Mouse (Mus musculus): ENCODE data around the gene Xpo6. TPM values are rescaled to one million over a fixed set of nuclear protein-coding genes. Genes with fewer than 3 reads are reported as not detected.

Gene Xpo6
- polyA plus RNA-seq, 1 experiment from 2014 or later = 70.2 TPM

GRCm38 (mm10) chr7:126109898-126110297 is 90.4 kb downstream of the Xpo6 start:
- peaks cover 99% of the 10 kb centered on the region for H3K36me3 ChIP-seq (replicated peaks)
- no peak for DNase-seq (ENCODE audit: low spot score)
- H3K27ac ChIP-seq (replicated peaks) = no peak overlapping the region
- no peaks in the 10 kb centered on the region for H3K9me3 ChIP-seq
- no peak overlapping the region for H3K4me3 ChIP-seq
- 96% methylated on average over 3 of the region's 3 CpGs for WGBS
- H3K4me1 ChIP-seq = no peaks in the 10 kb centered on the region
- no peaks in the 10 kb centered on the region for H3K27me3 ChIP-seq (replicated peaks; ENCODE audit: low read depth, poor library complexity, severe bottlenecking)

GRCm38 (mm10) chr7:126100440-126100839 is 99.9 kb downstream of the Xpo6 start:
- 94% methylated on average over 11 of the region's 11 CpGs for WGBS

GRCm38 (mm10) chr7:126099835-126100234 is 100.5 kb downstream of the Xpo6 start:
- no peak for DNase-seq (ENCODE audit: low spot score)
- no peaks in the 10 kb centered on the region for H3K27me3 ChIP-seq (replicated peaks; ENCODE audit: low read depth, poor library complexity, severe bottlenecking)
- H3K27ac ChIP-seq (replicated peaks) = no peak overlapping the region
- H3K9me3 ChIP-seq = no peaks in the 10 kb centered on the region
- H3K36me3 ChIP-seq (replicated peaks) = peaks cover 94% of the 10 kb centered on the region
- no peak overlapping the region for H3K4me3 ChIP-seq
- 91% methylated on average over 2 of the region's 2 CpGs for WGBS
- H3K4me1 ChIP-seq = no peaks in the 10 kb centered on the region

More at GRCm38 (mm10) chr7:126100440-126100839, 99.9 kb downstream of the Xpo6 start:
- DNase-seq (ENCODE audit: low spot score) = no peak
- no peak overlapping the region for H3K27ac ChIP-seq (replicated peaks)
- peaks cover 95% of the 10 kb centered on the region for H3K36me3 ChIP-seq (replicated peaks)
- H3K27me3 ChIP-seq (replicated peaks; ENCODE audit: low read depth, poor library complexity, severe bottlenecking) = no peaks in the 10 kb centered on the region
- no peaks in the 10 kb centered on the region for H3K4me1 ChIP-seq
- no peak overlapping the region for H3K4me3 ChIP-seq
- H3K9me3 ChIP-seq = no peaks in the 10 kb centered on the region

- no peaks in the 10 kb centered on the region for H3K9me3 ChIP-seq
- DNase-seq (ENCODE audit: low spot score) = no peak
- no peaks in the 10 kb centered on the region for H3K4me1 ChIP-seq
- H3K36me3 ChIP-seq (replicated peaks) = peaks cover 88% of the 10 kb centered on the region
- 95% methylated on average over 7 of the region's 7 CpGs for WGBS
- no peak overlapping the region for H3K4me3 ChIP-seq
- no peaks in the 10 kb centered on the region for H3K27me3 ChIP-seq (replicated peaks; ENCODE audit: low read depth, poor library complexity, severe bottlenecking)
- no peak overlapping the region for H3K27ac ChIP-seq (replicated peaks)
Measured at GRCm38 (mm10) chr7:126099163-126099775, 101.0 kb downstream of the Xpo6 start.

GRCm38 (mm10) chr7:126097219-126097915 is 102.9 kb downstream of the Xpo6 start:
- Histone ChIP-seq H3K36me3 (replicated peaks) (peaks cover 70% of the 10 kb centered on the region), H3K9me3 (no peaks in the 10 kb centered on the region), H3K27me3 (replicated peaks; ENCODE audit: low read depth, poor library complexity, severe bottlenecking) (no peaks in the 10 kb centered on the region), H3K4me1 (0 out of 2 replicates have a peak, but pooled peaks cover 10% of the 10 kb centered on the region), H3K27ac (replicated peaks) (no peak overlapping the region), H3K4me3 (no peak overlapping the region)
- 88% methylated on average over 7 of the region's 9 CpGs for WGBS
- DNase-seq (ENCODE audit: low spot score) = no peak

- Histone ChIP-seq H3K9me3 (no peaks in the 10 kb centered on the region), H3K27ac (replicated peaks) (no peak overlapping the region), H3K36me3 (replicated peaks) (peaks cover 63% of the 10 kb centered on the region), H3K27me3 (replicated peaks; ENCODE audit: low read depth, poor library complexity, severe bottlenecking) (no peaks in the 10 kb centered on the region), H3K4me3 (no peak overlapping the region), H3K4me1 (0 out of 2 replicates have a peak, but pooled peaks cover 10% of the 10 kb centered on the region)
- 89% methylated on average over 5 of the region's 5 CpGs for WGBS
- no peak for DNase-seq (ENCODE audit: low spot score)
Measured at GRCm38 (mm10) chr7:126096596-126096995, 103.7 kb downstream of the Xpo6 start.

- 90% methylated on average over 5 of the region's 5 CpGs for WGBS
- no peak for DNase-seq (ENCODE audit: low spot score)
- Histone ChIP-seq H3K9me3 (no peaks in the 10 kb centered on the region), H3K36me3 (replicated peaks) (peaks cover 44% of the 10 kb centered on the region), H3K4me3 (no peak overlapping the region), H3K27me3 (replicated peaks; ENCODE audit: low read depth, poor library complexity, severe bottlenecking) (no peaks in the 10 kb centered on the region), H3K4me1 (0 out of 2 replicates have a peak, but pooled peaks cover 10% of the 10 kb centered on the region), H3K27ac (replicated peaks) (no peak overlapping the region)
Measured at GRCm38 (mm10) chr7:126094738-126095137, 105.6 kb downstream of the Xpo6 start.

- Histone ChIP-seq H3K4me3 (no peak overlapping the region), H3K4me1 (0 out of 2 replicates have a peak, but pooled peaks cover 10% of the 10 kb centered on the region), H3K27me3 (replicated peaks; ENCODE audit: low read depth, poor library complexity, severe bottlenecking) (no peaks in the 10 kb centered on the region), H3K36me3 (replicated peaks) (peaks cover 30% of the 10 kb centered on the region), H3K9me3 (no peaks in the 10 kb centered on the region), H3K27ac (replicated peaks) (no peak overlapping the region)
- DNase-seq (ENCODE audit: low spot score) = no peak
- 50% methylated on average over 3 of the region's 3 CpGs for WGBS
Measured at GRCm38 (mm10) chr7:126093162-126093561, 107.1 kb downstream of the Xpo6 start.

- Histone ChIP-seq H3K9me3 (no peaks in the 10 kb centered on the region), H3K27me3 (replicated peaks; ENCODE audit: low read depth, poor library complexity, severe bottlenecking) (peaks cover 23% of the 10 kb centered on the region), H3K4me1 (peaks cover 21% of the 10 kb centered on the region), H3K4me3 (no peak overlapping the region), H3K36me3 (replicated peaks) (no peaks in the 10 kb centered on the region), H3K27ac (replicated peaks) (no peak overlapping the region)
- DNase-seq (ENCODE audit: low spot score) = peak; percentile 60
- WGBS = 17% methylated on average over 6 of the region's 6 CpGs
Measured at GRCm38 (mm10) chr7:126089782-126090181, 110.5 kb downstream of the Xpo6 start.

- Histone ChIP-seq H3K27ac (replicated peaks) (no peak overlapping the region), H3K9me3 (no peaks in the 10 kb centered on the region), H3K27me3 (replicated peaks; ENCODE audit: low read depth, poor library complexity, severe bottlenecking) (peaks cover 39% of the 10 kb centered on the region), H3K4me1 (peaks cover 21% of the 10 kb centered on the region), H3K36me3 (replicated peaks) (no peaks in the 10 kb centered on the region), H3K4me3 (no peak overlapping the region)
- DNase-seq (ENCODE audit: low spot score) = peak; percentile 22
- WGBS = 19% methylated on average over 6 of the region's 6 CpGs
Measured at GRCm38 (mm10) chr7:126088155-126088554, 112.1 kb downstream of the Xpo6 start.

- Histone ChIP-seq H3K27ac (replicated peaks) (no peak overlapping the region), H3K4me1 (peaks cover 21% of the 10 kb centered on the region), H3K4me3 (no peak overlapping the region), H3K36me3 (replicated peaks) (no peaks in the 10 kb centered on the region), H3K27me3 (replicated peaks; ENCODE audit: low read depth, poor library complexity, severe bottlenecking) (peaks cover 45% of the 10 kb centered on the region), H3K9me3 (no peaks in the 10 kb centered on the region)
- WGBS = 73% methylated on average over 10 of the region's 10 CpGs
- no peak for DNase-seq (ENCODE audit: low spot score)
Measured at GRCm38 (mm10) chr7:126087602-126088001, 112.7 kb downstream of the Xpo6 start.

- peaks cover 57% of the 10 kb centered on the region for H3K27me3 ChIP-seq (replicated peaks; ENCODE audit: low read depth, poor library complexity, severe bottlenecking)
- WGBS = 16% methylated on average over 6 of the region's 6 CpGs
- peaks cover 34% of the 10 kb centered on the region for H3K4me1 ChIP-seq
- peak; percentile 36 for DNase-seq (ENCODE audit: low spot score)
- no peak overlapping the region for H3K27ac ChIP-seq (replicated peaks)
- no peaks in the 10 kb centered on the region for H3K9me3 ChIP-seq
- H3K4me3 ChIP-seq = no peak overlapping the region
- H3K36me3 ChIP-seq (replicated peaks) = no peaks in the 10 kb centered on the region
Measured at GRCm38 (mm10) chr7:126086321-126086741, 114.0 kb downstream of the Xpo6 start.

- Histone ChIP-seq H3K27ac (replicated peaks) (no peak overlapping the region), H3K4me1 (peaks cover 35% of the 10 kb centered on the region), H3K4me3 (no peak overlapping the region), H3K9me3 (no peaks in the 10 kb centered on the region), H3K27me3 (replicated peaks; ENCODE audit: low read depth, poor library complexity, severe bottlenecking) (peaks cover 69% of the 10 kb centered on the region), H3K36me3 (replicated peaks) (no peaks in the 10 kb centered on the region)
- no peak for DNase-seq (ENCODE audit: low spot score)
- WGBS = 91% methylated on average over 9 of the region's 9 CpGs
Measured at GRCm38 (mm10) chr7:126085154-126085553, 115.1 kb downstream of the Xpo6 start.

Measured in embryonic facial prominence, embryonic 10.5 days (tissue).